Mouse (Mus musculus) hindbrain, embryonic 11.5 days (tissue): Measurements from ENCODE around the gene Dcaf8. TPM values are rescaled to one million over a fixed set of nuclear protein-coding genes. Genes with fewer than 3 reads are reported as not detected.
"Not testable (repeated sequence)": the region's sequence is repeated elsewhere in the genome, so short reads cannot be mapped to it uniquely, and the experiment has no call there.

Experiments
- ATAC-seq: fragments of 200-750 bp; cut with Nextera tagmentation; 2 replicates; pipeline ENCODE4 v1.8.0; 2017; ENCODE audit warnings: mild to moderate bottlenecking, moderate TSS enrichment, moderate library complexity; ENCODE audit not compliant: low FRiP score
- DNase-seq: peaks from one replicate; pipeline ENCODE4 v3.0.0-alpha.2; 2015; ENCODE audit warnings: low spot score
- H3K27ac ChIP-seq: fragments of 300-500 bp; sonication (generic); 2 replicates; pipeline ENCODE4 v1.5.1; 2014; ENCODE audit warnings: mild to moderate bottlenecking, low read depth, low read length
- H3K27me3 ChIP-seq: fragments of 300-500 bp; sonication (generic); 2 replicates; pipeline ENCODE4 v1.6.1; 2014; ENCODE audit warnings: mild to moderate bottlenecking, low read length, moderate library complexity, mixed read lengths; ENCODE audit not compliant: control insufficient read depth, insufficient read depth
- H3K36me3 ChIP-seq: fragments of 300-500 bp; sonication (generic); 2 replicates; pipeline ENCODE4 v1.6.1; 2014; ENCODE audit warnings: mild to moderate bottlenecking, low read length, moderate library complexity, mixed read lengths; ENCODE audit not compliant: control insufficient read depth, insufficient read depth
- H3K4me1 ChIP-seq: fragments of 300-500 bp; sonication (generic); replicated peaks from 2 replicates; pipeline ENCODE4 v1.6.1; 2014; ENCODE audit warnings: low read length, mixed read lengths; ENCODE audit not compliant: control insufficient read depth, insufficient read depth
- H3K4me2 ChIP-seq: fragments of 300-500 bp; sonication (generic); replicated peaks from 2 replicates; pipeline ENCODE4 v1.6.1; 2014; ENCODE audit warnings: mild to moderate bottlenecking, low read depth, low read length
- H3K4me3 ChIP-seq: fragments of 300-500 bp; sonication (generic); 2 replicates; pipeline ENCODE4 v1.5.1; 2014; ENCODE audit warnings: low read depth, low read length
- H3K9ac ChIP-seq: fragments of 300-500 bp; sonication (generic); 2 replicates; pipeline ENCODE4 v1.6.1; 2014; ENCODE audit warnings: low read depth, low read length
- H3K9me3 ChIP-seq: fragments of 300-500 bp; sonication (generic); 2 replicates; pipeline ENCODE4 v1.6.1; 2016; ENCODE audit warnings: low read length; ENCODE audit not compliant: control insufficient read depth
- WGBS: fragments of 180-500 bp; shearing (Covaris S2); extraction: QIAGEN DNeasy Blood & Tissue Kit; methylation state at CpG from one replicate; pipeline ENCODE4 v1.1.7; 2014; 5-methylcytosine and 5-hydroxymethylcytosine counted together
- polyA plus RNA-seq: library from polyadenylated mRNA; unstranded; fragments of >200 nt; fragmentation: Nextera tagmentation; extraction: Ambion mirVana; gene quantifications from 2 replicates; pipeline ENCODE4 v1.2.1, GENCODE M21; 2014

Dcaf8 gene
- polyA plus RNA-seq, 1 experiment from 2014 or later, result 87.8 TPM

DNA sequence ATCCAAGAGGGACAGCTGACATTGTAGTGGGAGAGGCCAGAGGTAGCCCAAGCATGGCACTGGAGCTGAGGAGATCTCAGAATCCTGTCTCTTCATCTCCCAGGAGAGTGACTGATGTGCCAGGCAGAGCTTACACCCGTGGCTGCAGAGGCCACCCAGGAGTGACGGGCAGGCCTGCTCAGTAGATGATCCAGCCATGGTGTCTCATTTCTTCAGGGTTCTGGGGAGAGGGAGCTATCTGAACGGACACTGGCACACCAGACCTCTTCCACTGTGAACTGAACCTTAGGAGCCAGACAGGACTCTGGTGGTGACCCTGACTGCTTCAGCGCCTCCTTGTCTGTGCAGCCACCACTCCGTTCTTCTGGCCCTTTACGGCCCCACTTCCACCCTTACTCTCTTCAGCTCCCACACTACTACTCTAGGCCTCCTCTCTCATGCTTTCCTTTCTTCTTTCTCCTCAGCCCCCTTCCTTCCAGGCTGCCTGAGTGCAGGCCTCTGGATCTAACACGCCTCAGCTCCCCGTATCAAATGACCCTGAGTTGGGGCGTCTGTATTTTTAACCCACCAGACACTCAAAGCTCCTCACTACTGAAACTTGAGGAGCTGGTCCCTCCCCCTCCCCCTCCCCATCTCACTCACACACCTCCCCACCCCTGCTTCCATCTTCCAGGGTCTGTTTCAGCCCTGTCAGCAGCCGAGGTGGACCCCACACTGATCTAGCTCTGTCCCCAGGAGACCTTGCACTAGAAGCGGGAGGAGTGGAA lies 73.6 kb downstream of the Dcaf8 start:
- DNase-seq, result no peak
- Histone ChIP-seq H3K4me3 (no peak overlapping the region), H3K4me2 (no peak overlapping the region), H3K9me3 (no peaks in the 10 kb centered on the region), H3K4me1 (peaks cover 3% of the 10 kb centered on the region; the same call in 1 of the 2 replicates), H3K9ac (no peak overlapping the region), H3K36me3 (no peaks in the 10 kb centered on the region), H3K27ac (peak overlapping the region; percentile 67; the same call in 1 of the 2 replicates), H3K27me3 (no peaks in the 10 kb centered on the region)
- ATAC-seq, result peak; percentile 11; the same call in 1 of the 2 replicates
- 36% methylated on average over 11 of the region's 11 CpGs for whole genome bisulfite sequencing

DNA sequence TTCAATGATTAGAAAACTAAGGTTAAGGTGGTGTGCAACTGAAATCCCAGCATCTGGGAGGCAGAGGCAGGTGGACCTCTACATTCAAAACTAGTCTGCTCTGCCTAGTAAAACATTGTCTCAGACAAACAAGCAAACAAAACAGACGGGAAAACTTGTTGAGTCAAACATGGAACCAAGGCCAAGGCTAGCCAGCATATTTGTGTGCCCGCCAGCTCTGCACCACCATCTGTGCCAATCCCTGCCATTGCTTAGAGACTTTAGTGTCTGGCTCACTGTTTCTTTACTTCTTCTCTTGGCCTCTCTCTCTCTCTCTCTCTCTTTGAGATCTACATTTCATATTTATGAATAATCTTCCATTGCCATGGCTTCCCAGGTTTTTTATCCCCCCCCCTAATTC lies 80.3 kb downstream of the Dcaf8 start:
- 88% methylated on average over 2 of the region's 2 CpGs for WGBS
- H3K36me3 ChIP-seq, result no peaks in the 10 kb centered on the region
- H3K9me3 ChIP-seq, result no peaks in the 10 kb centered on the region
- DNase-seq, result no peak
- H3K4me3 ChIP-seq, result no peak overlapping the region
- no peaks in the 10 kb centered on the region for H3K4me1 ChIP-seq
- H3K4me2 ChIP-seq, result no peak overlapping the region
- ATAC-seq, result no peak
- H3K27ac ChIP-seq, result no peak overlapping the region
- no peak overlapping the region for H3K9ac ChIP-seq
- no peaks in the 10 kb centered on the region for H3K27me3 ChIP-seq

DNA sequence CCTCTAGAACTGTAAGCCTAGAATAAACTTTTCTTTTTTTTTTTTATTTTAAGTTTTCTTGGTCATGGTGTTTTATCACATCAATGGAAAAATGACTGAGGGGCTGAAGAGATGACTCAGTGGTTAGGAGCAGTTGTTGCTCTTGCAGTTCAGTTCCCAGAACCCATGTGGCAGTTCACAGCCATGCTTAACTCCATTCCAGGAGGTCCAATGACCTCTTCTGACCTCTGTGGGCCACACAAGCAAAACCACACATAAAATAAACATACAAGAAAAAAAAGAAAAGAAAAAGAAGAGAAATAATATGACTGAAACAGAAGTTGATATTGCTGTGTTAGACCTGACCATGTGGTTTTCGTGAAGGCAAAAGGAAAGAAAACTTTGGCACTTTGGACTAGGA lies 81.3 kb downstream of the Dcaf8 start:
- DNase-seq (no peak), ATAC-seq (no peak)
- Histone ChIP-seq H3K4me2 (no peak overlapping the region), H3K36me3 (no peaks in the 10 kb centered on the region), H3K4me1 (no peaks in the 10 kb centered on the region), H3K9ac (no peak overlapping the region), H3K9me3 (no peaks in the 10 kb centered on the region), H3K27me3 (no peaks in the 10 kb centered on the region), H3K4me3 (no peak overlapping the region), H3K27ac (no peak overlapping the region)
- 88% methylated on average over 1 of the region's 1 CpGs for WGBS

DNA sequence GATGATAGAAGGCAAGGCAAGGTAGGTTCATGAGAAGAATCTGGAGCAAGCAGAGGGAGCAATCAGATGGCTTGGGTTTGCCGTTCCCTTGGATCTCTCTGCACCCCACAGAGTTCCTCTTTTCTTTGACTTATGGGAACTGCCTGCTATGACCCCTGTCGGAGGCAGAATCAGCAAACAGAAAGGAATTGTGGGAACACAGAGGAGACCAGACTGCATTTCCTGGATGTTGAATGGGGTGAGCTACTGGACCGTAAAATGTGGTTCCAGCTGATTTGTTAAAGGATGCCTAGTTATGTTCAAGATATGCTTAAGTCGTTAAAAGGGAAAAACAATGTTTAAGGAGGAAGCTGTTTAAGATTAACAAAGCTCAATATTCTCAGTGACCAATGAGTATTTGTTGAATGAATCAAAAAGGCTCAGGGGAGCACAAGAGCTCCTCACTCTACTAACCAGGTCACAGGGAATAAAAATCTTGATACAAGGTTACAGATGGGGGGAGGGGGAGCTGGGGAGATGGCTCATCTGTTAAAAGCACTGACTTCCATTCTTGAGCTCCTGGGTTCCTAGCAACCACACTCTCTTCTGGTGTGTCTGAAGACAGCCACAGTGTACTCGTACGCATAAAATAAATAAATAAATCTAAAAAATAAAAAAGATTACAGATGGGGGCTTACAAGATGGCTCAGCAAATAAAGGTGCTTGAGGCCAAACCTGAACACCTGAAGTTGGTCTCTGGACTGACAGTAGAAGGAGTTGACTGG lies 93.2 kb downstream of the Dcaf8 start:
- H3K9me3 ChIP-seq, result no peaks in the 10 kb centered on the region
- H3K4me3 ChIP-seq, result no peak overlapping the region
- DNase-seq (no peak), ATAC-seq (peak; percentile 62)
- peaks cover 8% of the 10 kb centered on the region; the same call in 1 of the 2 replicates for H3K27me3 ChIP-seq
- H3K4me1 ChIP-seq, result no peaks in the 10 kb centered on the region
- no peaks in the 10 kb centered on the region for H3K36me3 ChIP-seq
- no peak overlapping the region for H3K4me2 ChIP-seq
- H3K27ac ChIP-seq, result no peak overlapping the region
- WGBS, result 27% methylated on average over 6 of the region's 6 CpGs
- no peak overlapping the region for H3K9ac ChIP-seq

DNA sequence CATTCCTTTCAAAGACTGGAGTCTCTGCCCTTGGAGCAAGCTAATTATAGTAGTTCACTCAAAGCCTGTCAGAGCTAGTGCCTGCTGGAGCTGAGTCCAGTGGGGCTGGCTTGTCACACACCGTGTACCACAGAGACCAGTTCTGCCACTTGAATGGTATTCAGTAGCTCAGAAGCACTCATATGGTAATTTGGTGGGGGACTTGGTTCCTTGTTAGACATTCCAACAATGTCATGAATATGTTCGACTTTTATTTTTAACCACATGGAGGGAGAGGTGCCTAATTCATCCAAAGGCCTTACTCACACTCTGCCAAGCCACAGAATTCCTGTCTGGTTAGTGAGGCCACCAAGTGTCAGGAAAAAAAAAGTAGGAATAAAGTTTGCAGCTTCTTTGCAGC lies 94.5 kb downstream of the Dcaf8 start:
- Histone ChIP-seq H3K4me3 (no peak overlapping the region), H3K27me3 (peaks cover 8% of the 10 kb centered on the region; the same call in 1 of the 2 replicates), H3K4me2 (no peak overlapping the region), H3K36me3 (no peaks in the 10 kb centered on the region), H3K9ac (no peak overlapping the region), H3K4me1 (no peaks in the 10 kb centered on the region), H3K9me3 (no peaks in the 10 kb centered on the region), H3K27ac (peak overlapping the region; percentile 39; the same call in 1 of the 2 replicates)
- 31% methylated on average over 2 of the region's 2 CpGs for WGBS
- ATAC-seq (peak; percentile 76), DNase-seq (no peak)

DNA sequence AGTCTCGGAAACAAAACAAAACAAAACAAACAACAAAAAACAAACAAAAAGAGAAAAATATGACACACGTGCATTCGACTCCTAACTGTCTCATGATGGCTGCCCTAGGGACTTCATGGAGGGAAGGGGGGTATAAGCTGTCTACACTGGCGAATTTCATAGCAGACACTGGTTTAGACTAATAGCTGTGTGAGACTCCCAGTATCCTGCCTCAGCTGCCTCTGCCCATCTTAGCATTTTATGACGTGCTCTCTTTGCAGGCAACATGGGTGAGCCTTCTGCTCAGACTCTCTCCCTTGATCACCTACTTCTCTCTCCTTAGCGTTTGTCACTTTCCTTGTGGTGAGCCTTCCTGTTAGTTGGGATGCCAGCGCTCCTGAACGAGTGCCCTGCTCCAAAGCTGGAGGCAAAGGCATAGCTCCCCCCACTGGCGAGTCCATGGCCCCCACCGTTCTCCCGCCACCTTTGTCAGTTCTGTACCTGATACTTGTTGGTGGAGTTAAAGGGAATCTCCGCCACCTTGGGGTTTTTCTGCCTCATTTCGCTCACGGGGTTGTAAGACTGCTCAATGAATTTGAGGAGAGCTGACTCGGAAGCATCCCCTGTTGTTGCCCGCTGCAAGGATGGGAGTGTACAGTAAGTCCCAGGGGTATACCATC lies 95.8 kb downstream of the Dcaf8 start:
- no peak overlapping the region for H3K27ac ChIP-seq
- H3K4me2 ChIP-seq, result no peak overlapping the region; the same call in 1 of the 2 replicates
- WGBS, result 31% methylated on average over 16 of the region's 16 CpGs
- H3K36me3 ChIP-seq, result no peaks in the 10 kb centered on the region
- no peak overlapping the region for H3K9ac ChIP-seq
- no peaks in the 10 kb centered on the region for H3K4me1 ChIP-seq
- H3K9me3 ChIP-seq, result no peaks in the 10 kb centered on the region
- peaks cover 8% of the 10 kb centered on the region; the same call in 1 of the 2 replicates for H3K27me3 ChIP-seq
- ATAC-seq, result no peak
- no peak overlapping the region for H3K4me3 ChIP-seq
- no peak for DNase-seq

DNA sequence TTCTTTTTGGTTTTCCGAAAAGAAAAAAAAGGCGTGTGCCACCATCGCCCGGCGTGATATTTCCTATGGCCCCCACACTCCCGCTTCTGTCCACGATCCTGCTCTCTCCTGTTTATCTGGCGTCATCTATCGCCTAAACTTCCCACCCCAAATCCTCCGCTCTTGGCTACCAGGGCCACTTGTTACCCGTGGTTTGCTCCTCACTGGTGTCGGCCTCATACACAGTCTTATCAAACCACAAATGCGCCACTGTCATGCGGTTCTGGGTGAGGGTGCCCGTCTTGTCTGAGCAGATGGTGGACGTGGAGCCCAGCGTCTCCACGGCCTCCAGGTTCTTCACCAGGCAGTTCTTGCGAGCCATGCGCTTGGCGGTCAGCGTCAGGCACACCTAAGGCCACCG lies 96.8 kb downstream of the Dcaf8 start:
- not testable (repeated sequence) for H3K4me2 ChIP-seq, H3K4me1 ChIP-seq, H3K9me3 ChIP-seq, H3K27me3 ChIP-seq, H3K36me3 ChIP-seq, H3K9ac ChIP-seq, H3K27ac ChIP-seq, DNase-seq, ATAC-seq, H3K4me3 ChIP-seq
- 42% methylated on average over 23 of the region's 23 CpGs for WGBS
